Mouse (Mus musculus) ovary, adult 18-20 months (tissue): ENCODE data around the gene Hoxd9.

ENCODE experiments used
- DNase-seq: peaks from one replicate; pipeline ENCODE4 v3.0.0; 2022; ENCODE audit warnings: low spot score, mixed read lengths

Gene Hoxd9

DNA sequence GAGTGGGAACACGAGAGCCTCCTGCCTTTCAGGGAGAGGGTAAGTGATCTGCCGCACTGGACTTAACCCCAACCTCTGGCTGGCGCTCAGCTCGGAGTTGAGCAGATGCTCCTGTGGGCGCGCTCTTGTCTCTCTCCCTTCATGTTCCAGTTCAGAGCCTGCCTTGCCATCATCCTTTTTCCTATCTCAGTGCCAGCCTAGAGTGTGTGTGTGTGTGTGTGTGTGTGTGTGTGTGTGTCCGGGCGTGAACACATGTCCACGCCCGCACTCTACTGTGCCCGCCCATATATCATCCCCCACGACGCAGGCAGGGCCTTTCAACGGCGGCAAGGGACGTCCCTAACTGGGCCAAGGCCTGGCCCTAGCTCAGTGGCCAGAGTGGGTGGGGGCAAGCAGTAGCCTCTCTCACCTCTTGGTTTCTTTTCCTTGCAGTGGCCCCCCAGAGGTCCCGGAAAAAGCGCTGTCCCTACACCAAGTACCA lies 14.0 kb upstream of the Hoxd9 start:
- no peak for DNase-seq

DNA sequence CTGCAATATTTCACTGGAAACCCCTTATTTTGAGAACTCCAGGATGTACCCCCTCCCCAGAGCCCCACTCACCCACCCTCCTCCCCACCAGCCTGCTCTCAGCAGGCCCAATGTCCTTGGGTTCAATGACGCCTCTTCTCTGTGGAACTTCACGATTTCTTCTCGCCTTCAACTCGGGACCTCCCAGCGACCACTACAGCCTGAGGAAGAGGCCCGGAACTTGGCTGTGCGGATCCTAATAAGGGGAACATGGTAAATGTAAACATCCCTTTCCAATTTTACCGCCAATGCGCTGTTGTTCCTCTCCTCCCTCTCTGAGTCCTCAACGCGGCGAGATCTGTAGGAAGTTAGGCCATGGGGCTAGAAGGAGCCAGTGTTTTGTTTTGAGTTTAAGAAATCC lies 13.4 kb upstream of the Hoxd9 start:
- DNase-seq: no peak

DNA sequence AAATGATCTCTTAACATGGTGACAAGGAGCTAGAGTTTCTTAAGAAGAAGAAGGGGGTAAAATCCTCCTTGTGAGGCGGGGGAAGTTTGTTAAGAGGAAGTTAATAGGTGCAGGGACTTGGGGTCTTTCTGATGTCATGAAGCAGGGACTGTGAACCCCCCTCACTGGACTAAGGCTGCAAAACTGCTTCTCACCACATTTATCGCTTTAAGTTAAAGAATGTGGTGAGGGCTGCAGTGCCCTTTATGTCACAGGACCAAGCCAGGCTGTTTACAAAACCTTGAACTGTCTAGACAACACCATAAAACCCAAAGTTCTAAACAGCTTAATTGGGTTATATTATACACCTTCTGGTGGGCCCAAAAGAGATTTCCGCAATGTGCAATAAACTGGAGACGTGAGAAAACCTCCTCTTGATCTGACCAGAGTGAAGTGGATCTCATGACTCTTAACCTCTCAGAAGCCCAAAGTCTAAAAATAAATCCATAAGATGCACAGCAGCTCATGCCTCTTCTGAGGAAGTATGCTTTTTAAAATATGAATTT lies 12.4 kb upstream of the Hoxd9 start:
- DNase-seq: no peak

DNA sequence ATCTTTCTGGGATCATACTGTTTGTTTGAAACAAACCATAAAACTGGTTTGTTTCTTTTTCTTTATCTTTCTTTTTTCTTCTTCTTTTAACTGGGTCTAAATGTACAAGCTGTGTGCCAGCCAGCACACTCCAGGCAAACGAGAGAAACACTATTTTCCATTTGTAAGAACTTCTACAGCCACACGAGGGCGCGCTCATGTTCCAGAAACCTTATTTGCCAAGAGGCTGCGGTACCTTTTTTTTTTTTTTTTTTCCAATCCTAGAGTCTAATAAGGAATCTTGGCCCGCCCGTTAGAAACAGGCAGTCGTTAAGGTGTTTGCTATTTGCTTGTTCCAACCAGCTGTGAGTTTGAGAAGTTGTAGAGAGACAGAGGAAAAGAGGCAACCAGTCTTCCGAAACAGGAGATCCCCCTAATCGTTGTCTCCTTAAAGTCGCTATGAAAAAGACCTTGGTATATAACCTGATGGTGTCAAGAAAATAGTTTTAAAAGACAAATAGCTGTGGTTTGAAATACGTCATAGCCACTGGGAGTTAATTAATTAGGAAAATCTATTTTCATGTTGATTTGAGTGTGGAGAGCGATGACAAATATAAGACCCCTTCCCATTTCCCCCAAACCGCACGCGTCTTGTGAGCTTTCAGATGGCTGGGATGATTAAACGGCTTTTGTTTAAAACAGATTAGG lies 11.1 kb upstream of the Hoxd9 start:
- no peak for DNase-seq

DNA sequence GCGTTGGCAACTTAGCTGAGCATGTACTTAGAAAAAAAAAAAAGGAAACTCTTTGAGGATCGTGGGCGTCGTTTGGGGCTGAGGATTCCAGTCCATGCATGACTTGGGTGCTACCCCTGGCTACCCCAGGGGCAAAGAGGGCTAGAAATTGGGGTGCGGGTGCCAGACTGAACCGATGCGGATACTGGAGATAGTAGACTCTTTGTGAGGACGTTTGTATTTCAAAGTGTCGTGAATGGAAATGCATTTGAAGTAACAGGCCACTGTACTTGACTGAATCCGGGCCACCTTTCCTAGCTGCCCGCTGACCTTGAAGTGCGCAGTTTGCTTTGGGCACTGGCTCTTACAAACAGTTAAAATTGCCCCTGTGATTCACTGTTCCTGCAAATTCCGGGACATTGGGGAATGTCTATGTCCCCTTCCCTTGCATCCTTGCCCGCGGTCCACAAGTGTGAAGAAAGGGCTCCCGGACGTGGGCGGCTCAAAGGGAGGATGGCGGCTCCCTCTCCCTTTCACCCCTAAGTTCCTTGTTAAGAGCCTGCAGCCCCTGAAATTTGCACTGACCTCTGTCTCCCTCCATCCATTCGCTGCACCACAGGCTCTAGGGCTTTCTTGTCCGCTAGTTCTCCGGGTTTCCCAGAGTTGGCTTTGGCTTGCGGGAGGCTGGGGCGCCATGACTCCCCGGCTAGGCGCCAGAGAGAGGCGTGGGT lies 10.4 kb upstream of the Hoxd9 start:
- DNase-seq: no peak

DNA sequence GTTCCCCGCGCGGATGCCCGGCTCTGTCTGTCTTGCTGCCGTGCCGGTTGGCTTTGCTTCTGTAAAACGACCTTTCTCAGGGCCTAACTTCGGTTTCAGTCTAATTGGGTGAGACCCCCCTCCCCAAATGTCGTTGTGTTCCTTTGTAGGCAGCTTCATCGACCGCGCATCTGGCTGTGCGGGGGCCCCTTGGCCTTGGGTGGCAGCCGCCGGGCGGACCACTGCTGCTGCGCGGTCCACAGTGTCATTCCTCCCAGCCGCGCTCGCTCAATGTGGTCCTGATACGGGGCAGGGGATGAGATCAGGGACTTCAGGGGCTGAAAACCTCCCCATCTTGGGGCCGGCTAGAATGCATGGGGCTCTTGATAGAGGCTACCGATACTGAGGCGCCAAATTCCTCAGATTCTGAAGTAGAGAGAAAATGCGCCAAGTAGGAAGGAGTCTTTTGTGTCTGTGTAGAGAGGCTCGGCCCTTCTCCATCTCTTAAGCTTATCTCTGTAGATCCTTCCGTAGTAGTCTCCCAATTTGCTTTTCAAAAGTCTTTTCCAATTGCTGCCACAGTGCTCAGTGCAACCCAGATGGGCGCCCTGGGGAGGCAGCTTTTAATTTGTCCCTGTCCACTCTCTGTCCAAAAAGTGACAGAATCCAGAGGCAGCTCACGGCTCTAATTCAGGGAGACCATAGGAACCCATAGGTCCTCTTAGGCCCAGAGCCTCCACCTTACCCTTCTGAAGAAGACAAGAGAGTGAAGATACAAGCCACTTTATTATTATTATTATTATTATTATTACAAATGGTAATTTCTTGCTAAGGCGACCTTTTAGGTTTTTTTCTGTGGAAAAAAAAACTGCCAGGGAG lies 9.6 kb upstream of the Hoxd9 start:
- no peak for DNase-seq

DNA sequence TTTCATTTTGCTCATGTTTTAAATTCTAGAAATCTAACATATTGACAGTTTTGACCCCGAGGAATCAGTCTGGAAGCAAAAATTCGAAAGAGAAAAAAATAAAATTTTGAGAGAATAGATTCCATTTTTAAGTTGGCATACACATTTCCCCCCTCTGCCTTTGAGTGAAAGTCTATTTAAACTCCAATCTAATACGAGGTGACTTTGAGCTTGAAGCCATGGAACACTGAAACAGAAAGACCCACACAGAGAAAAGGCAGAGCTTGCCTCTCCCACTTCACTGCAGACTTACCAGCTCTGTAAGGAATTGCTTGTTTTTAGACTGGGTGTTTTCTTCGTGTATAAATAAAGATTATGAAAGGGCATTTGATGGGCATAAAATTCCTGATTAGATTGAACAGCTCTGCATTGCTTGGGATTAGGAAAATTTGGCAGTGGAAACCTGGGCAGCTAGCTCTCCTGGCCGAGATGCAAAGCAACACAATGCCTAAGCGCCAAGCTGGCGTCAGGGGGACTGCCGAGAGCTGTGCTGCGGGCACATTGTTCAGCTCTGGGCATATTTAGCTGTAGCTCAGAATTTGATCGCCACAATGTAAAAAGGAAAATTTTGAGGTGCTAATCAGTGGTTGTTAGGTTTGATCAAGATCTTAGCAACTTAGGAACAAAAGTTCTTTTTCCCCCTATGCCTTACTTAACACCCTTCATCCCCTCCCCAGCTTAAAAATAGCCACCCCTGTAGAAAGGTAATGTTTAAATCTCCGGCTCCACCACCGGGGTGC lies 8.5 kb upstream of the Hoxd9 start:
- DNase-seq: no peak

DNA sequence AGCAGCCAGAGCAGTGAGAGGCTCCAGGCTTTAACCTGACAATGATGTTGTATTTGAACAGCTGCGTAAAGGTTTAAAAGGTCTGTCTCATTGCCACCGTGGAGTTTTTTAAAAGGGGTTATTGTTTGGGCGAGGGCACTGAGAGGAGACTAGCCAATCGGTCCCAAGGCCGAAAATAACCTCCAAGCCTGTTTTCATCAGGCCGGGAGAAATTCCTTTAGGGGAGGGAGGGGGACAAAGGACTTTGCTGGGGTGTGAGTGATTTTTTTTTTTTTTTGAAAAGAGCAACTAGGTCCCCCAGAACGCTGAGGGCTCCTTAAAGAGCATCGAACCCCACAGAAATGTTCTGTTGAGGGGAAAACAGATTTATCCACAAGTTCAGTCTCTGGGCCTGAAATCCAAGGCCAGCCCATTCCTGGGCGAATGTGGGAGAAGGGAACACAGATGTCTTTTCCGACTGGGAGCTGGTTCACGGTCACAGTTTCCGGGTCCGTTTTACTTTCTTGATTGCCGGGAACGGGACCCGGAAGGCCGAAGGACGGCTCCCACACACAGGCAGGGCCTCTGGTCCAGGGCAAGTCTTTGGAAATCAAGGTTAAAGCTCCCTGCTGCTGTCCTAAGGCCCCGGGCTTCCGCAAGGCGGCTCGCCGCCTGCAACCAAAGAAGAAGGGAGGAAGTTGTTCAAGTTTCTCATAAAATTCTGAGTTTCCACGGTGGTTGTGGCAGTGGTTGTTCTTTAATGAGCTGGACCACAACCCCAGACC lies 7.8 kb upstream of the Hoxd9 start:
- DNase-seq: no peak

DNA sequence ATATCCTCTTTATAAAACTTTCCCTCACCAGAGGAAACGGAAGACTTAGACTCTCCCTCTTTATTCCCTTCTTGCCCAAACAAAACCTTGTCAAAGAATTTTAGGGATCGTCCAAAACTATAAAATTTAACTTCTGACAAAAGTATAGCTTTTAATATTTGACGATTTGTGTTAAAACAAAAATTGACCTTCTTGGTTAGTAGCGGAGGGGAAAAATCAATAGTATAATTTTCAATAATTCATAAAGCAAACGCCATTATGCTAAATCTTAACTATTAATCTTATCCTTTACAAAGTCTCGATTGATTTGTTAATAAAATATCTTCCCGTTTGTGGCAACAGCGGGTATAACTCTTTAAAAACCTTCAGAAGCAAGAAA lies 7.2 kb upstream of the Hoxd9 start:
- DNase-seq: no peak

DNA sequence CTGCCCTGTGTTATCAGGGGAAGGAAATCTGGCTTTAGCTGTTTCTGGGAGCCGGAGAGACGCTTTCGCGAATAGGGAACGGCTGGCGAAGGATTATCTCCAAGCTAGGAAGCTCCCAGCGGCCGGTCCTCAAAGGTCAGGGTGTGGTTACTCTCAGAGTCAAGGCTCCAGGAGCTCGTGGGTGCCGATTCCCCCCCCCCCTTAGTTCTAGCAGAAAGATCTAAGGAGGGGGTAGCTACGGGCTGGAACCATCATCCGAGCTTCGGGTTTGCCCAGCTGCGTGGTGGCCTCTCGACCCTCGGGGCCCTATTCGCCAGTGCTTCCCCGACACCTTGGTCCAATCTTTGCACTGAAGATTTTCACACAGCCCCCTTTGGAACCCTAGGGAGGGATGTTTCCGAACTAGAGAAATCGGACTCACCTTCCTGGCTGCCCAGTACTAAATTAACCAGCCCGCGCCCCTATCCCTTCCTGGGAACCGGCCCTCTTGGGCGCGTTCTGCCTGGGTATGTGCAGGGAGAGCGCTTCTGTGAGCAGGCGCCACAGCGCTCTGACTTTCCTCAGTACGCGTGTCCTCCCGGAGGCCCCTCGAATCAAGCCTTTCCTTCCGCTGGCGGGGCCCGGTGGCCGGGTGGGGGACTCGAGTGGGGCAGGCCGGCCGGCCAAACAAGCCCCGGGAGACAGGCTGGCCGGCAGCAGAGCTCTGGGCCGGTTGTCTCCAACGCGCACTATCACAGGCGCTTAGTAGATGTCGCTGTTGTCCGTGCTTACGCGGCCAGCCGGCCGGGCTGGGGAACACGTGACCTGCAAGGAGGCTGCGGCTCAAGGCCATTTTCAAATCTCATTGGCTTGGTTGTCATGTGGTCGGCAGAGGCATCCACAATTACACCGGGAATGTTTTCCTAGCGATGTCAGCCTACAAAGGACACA lies 6.2 kb upstream of the Hoxd9 start, which contains the start of gene Hoxd10:
Gene Hoxd10 (plus strand): TSS at position 903 of the 930 bp plus-strand sequence.
- peak; percentile 82 for DNase-seq

DNA sequence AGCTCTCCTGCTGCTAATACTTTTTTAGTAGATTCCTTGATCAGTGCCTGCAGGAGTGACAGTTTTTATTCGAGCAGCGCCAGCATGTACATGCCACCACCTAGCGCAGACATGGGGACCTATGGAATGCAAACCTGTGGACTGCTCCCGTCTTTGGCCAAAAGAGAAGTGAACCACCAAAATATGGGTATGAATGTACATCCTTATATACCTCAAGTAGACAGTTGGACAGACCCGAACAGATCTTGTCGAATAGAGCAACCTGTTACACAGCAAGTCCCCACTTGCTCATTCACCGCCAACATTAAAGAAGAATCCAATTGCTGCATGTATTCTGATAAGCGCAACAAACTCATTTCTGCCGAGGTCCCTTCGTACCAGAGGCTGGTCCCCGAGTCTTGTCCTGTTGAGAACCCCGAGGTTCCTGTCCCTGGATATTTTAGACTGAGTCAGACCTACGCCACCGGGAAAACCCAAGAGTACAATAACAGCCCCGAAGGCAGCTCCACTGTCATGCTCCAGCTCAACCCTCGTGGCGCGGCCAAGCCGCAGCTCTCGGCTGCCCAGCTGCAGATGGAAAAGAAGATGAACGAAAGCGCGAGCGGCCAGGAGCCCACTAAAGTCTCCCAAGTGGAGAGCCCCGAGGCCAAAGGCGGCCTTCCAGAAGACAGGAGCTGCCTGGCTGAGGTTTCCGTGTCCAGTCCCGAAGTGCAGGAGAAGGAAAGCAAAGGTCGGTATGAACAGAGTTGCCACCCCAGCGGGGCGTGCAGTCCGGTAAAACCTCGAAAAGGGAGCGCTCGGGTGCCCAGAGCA lies 5.3 kb upstream of the Hoxd9 start:
- no peak for DNase-seq

DNA sequence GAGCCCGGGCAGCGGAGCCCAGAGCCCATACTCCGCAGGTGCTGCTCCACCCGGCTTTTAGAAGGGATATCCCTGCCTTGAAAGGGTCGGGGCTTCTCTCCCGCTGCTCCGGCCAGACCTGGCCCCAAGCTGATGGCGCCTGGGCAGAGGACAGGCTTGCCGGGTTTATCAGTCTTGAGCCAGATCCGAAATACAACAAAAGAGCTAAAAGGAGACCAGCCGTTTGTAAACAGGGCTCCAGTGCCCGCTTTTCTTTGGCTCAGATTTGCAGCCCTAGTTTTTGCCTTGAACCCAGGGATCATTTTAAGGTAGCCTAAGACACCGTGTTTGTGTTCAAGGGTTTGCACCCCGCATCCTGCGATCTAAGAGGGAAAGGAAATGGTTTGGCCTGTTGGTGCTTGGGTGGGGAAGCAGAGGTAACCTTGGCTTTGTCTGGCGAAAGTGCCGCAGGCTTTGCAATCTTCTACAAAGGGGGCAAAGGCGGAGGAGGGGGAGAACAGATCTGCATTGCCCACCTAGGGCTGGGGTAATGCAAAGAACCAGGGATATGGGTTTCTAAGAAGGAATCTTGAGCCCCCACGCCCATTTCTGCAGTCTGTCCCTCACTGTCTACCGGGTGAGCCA lies 4.6 kb upstream of the Hoxd9 start:
- no peak for DNase-seq

DNA sequence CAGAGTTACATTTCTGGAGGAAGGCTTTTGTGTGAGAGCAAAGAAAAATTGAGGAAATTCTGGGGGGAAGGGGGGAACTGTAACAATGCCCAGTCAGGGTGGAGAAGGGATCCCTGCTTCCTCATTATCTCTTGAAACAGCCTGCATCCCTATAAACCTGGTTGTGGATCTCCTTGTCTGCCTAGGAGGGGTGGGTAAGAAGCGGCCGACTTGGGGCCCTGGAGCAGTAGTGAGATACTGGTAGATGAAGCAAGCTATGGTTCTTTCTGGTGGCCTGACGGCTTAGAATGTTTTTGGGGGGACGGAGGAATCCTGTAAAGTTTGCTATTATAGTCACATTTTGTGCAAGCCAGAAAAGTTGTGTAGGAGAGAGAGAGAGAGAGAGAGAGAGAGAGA lies 4.1 kb upstream of the Hoxd9 start:
- DNase-seq: no peak

DNA sequence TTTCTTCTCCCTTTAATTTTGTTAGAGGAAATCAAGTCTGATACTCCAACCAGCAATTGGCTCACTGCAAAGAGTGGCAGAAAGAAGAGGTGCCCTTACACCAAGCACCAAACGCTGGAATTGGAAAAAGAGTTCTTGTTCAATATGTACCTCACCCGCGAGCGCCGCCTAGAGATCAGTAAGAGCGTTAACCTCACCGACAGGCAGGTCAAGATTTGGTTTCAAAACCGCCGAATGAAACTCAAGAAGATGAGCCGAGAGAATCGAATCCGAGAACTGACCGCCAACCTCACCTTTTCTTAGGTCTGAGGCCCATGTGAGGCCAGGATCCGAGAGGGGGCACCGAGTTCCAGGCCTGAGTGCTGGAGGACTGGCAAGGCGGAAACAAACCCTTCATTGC lies 3.5 kb upstream of the Hoxd9 start:
- DNase-seq: no peak

DNA sequence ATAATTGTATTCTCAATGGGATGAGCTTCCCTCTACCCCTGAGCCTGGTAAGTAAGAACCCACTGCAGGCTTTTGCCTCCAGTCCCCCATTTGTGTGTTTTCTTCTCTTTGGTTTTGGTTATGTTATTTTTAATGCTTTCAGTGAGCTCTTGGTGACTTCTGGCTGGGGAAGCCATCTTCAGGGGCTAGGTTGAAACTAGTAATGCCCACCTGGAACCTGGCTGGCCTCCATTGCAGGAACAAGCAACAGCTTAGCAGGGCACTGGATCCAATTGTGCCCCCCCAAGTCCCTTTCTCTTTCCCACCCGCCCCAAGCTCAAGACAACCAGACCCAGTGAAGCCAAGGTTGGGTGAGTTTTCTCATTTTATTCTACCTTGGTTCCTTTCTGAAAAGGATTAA lies 2.1 kb upstream of the Hoxd9 start:
- no peak for DNase-seq

DNA sequence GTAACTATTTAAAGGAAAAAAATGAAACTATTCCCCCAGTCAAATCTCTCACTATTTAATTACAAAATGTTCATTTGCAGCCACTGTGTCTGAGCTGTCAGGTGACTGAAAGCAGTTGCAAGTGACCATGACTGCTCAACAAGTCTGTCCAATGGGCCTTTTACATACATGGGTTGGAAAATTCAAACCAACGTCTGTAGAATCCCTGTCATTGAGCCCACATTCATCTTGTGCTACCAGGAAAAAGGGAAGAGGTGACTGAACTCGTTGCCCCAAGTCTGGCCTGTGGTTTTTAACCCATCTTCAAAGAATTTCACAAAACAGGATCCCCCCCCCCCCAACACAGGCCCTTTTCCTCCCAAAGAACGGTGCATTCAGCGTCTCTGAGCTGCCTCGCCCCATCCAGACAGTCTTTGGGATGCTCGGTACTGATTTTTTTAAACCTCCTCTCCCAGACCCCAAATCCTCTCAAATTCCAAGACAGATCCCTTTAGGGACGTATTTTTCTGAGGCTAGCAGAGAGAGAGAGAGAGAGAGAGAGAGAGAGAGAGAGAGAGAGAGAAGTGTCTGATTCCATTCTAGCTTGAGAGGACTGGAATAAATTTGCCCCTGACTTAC lies 1.6 kb upstream of the Hoxd9 start:
- DNase-seq: no peak

DNA sequence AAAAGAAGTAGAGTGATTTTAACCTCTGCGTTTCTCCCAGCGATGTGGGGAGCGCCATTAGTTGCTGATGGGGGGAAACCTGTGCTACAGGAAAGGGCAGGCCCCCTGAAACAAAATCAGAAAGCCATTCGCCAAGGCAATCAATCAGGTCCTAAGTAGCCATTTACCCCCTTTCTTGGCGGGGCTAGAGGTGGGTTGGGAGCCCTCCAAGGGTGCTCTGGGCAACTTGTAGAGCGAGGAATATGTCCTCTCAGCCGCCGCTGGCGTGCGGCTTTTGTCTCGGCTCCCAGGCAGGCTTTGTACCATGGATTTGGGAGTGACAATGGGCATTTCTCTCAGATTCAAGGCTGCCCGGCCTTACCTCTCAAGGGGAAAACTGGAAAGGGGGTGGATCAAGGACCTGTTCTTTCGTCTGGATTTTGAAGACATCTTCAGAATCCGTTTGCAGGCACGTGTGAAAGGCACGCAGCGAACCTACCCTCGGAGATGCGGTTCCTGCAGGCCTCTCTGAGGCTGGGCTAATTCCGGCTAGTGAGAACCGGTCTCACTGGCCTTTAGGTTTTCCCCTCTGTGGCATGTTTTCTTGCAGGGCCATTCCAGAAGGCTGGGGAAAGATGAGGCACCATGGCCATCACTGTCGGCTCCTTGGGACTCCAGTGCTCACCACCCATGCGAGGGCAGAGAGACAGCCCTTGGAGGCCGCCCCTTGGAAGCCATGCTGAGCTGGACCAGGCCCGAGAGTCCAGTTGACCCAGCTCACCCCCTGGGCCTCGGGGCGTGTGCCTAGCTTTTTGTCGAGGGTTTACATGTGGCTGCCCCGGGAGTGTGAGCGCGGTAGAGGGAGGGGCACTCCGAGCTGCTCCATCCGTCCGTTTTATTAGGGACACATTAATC lies 838 bp upstream of the Hoxd9 start:
- DNase-seq: no peak
